Mouse (Mus musculus) ES-E14 (cell line): ENCODE measurements around the gene Ms4a4a. TPM values are rescaled to one million over a fixed set of nuclear protein-coding genes. Genes with fewer than 3 reads are reported as not detected.
A peak's percentile ranks its signal among the peaks of the same experiment; 100 is the strongest.

ENCODE experiments used
- DNase-seq: peaks from one replicate; pipeline ENCODE4 v3.0.0-alpha.2; 2013; ENCODE audit warnings: low read depth, low spot score
- H3K27ac ChIP-seq: 2 replicates; pipeline ENCODE4 v1.5.1; 2012; ENCODE audit warnings: low read depth, mild to moderate bottlenecking, low read length, moderate library complexity, mixed read lengths; ENCODE audit not compliant: poor library complexity, insufficient read depth, severe bottlenecking
- H3K36me3 ChIP-seq: 2 replicates; pipeline ENCODE4 v1.6.1; 2012; ENCODE audit warnings: mild to moderate bottlenecking, low read length, moderate library complexity, mixed read lengths; ENCODE audit not compliant: control insufficient read depth, poor library complexity, insufficient read depth, severe bottlenecking
- H3K4me1 ChIP-seq, 2 experiments: fragments of 150-350 bp in 1 of 2; sonication (generic) in 1 of 2; 2 replicates each; pipeline ENCODE4 v1.6.1; 2012; ENCODE audit warnings: low read length in 2 of 2, mild to moderate bottlenecking in 1 of 2, mixed read lengths in 1 of 2; ENCODE audit not compliant: control insufficient read depth in 2 of 2, insufficient read depth in 2 of 2, poor library complexity in 1 of 2
- H3K4me3 ChIP-seq, 2 experiments: fragments of 150-350 bp in 1 of 2; sonication (generic) in 1 of 2; 2 replicates each; pipeline ENCODE4 v1.5.1; 2012; ENCODE audit warnings: low read length in 2 of 2, low read depth in 1 of 2, mild to moderate bottlenecking in 1 of 2, mixed read lengths in 1 of 2; ENCODE audit not compliant: insufficient read depth in 1 of 2, poor library complexity in 1 of 2, severe bottlenecking in 1 of 2
- H3K9ac ChIP-seq: 2 replicates; pipeline ENCODE4 v1.6.1; 2012; ENCODE audit warnings: low read depth, mild to moderate bottlenecking, low read length, mixed read lengths; ENCODE audit not compliant: poor library complexity, insufficient read depth, severe bottlenecking
- H3K9me3 ChIP-seq: fragments of 150-350 bp; sonication (generic); 2 replicates; pipeline ENCODE4 v1.6.1; 2012; ENCODE audit warnings: low read depth, mild to moderate bottlenecking, low read length; ENCODE audit not compliant: control insufficient read depth, insufficient read depth
- CHD2 ChIP-seq: IDR thresholded peaks from 2 replicates; pipeline ENCODE4 v1.6.1; 2014; ENCODE audit warnings: mild to moderate bottlenecking, low read depth, low read length, inconsistent platforms
- HCFC1 ChIP-seq: IDR thresholded peaks from 2 replicates; pipeline ENCODE4 v1.6.1; 2012; ENCODE audit warnings: low read length, inconsistent platforms, borderline replicate concordance; ENCODE audit not compliant: insufficient read depth
- MAFK ChIP-seq: IDR thresholded peaks from 2 replicates; pipeline ENCODE4 v1.6.1; 2014; ENCODE audit warnings: mild to moderate bottlenecking, low read depth, low read length, inconsistent platforms; ENCODE audit not compliant: insufficient read depth
- ZC3H11A ChIP-seq: IDR thresholded peaks from 2 replicates; pipeline ENCODE4 v1.6.1; 2012; ENCODE audit warnings: low read depth, mild to moderate bottlenecking, inconsistent platforms, low read length, borderline replicate concordance
- ZNF384 ChIP-seq: IDR thresholded peaks from 2 replicates; pipeline ENCODE4 v1.6.1; 2012; ENCODE audit warnings: low read depth, low read length, inconsistent platforms
- in situ Hi-C, 2 experiments: fragments of 600-800 bp; cut with MboI; formaldehyde crosslinking; loops; one replicate each; pipeline ENCODE4 v1.15.1; 2025; ENCODE audit warnings: low sequenced_read_pairs in 2 of 2, inconsistent platforms in 1 of 2; ENCODE audit not compliant: unreplicated experiment in 2 of 2
- total RNA-seq: library from RNA; depleted of rRNA; stranded (reverse); fragments of 300-350 nt; gene quantifications from 2 replicates; pipeline ENCODE4 v1.2.3, GENCODE M21; 2012

Gene Ms4a4a
- total RNA-seq, 1 experiment: not detected

DNA sequence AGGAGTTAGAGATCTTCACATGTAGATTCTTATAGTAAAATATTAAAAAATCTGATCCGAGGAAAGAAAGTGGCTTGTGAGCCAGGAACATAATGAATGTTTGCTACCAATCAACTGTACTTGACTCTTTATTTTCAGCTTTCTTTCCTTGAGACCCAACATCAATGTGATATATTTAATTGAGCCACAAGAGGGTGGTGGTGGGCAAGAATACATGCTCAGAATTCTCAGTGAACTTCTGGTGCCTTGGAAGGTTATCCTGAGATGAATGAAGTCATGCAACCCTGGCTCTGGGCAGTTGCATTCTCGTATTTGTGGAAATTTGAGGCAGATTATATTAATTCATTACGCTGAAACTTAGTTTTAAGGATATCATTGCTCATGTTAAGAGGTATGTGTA is 23.4 kb upstream of the Ms4a4a start:
- no peak for DNase-seq
- in situ Hi-C loops: no loop called here
- no peaks in the 10 kb centered on the region for H3K4me1 ChIP-seq

DNA sequence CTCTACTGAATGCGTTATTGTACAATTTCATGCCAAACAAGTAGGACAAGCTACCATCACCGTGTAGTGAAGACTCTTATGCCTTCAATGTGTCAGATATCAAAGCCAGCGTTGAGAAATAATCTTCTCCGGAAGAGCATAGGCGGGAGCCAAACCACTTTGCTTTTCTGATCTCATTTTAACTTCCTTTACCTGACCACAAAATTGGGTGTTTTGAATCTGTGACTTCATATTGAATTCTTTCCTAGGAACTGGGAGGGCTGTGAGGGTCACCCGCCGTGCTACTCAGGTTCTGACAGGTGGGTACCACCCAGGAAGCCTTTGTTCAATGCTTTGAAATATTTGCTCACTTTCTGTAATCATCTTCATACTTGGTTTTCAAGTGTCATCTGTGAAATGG is 19.6 kb upstream of the Ms4a4a start:
- TF ChIP-seq MAFK (no peak), ZNF384 (no peak), HCFC1 (no peak), CHD2 (no peak), ZC3H11A (no peak)
- no peak overlapping the region for H3K27ac ChIP-seq
- no peak overlapping the region for H3K9ac ChIP-seq
- DNase-seq: no peak
- no peaks in the 10 kb centered on the region for H3K4me1 ChIP-seq
- in situ Hi-C loops: no loop called here
- H3K4me3 ChIP-seq: no peak overlapping the region
- no peaks in the 10 kb centered on the region for H3K36me3 ChIP-seq
- no peaks in the 10 kb centered on the region for H3K9me3 ChIP-seq

More for the DNA sequence above, 23.4 kb upstream of the Ms4a4a start:
- no peak overlapping the region for H3K27ac ChIP-seq
- TF ChIP-seq ZC3H11A (0 out of 2 replicates have a peak, but pooled peaks have one; percentile 12), MAFK (no peak), CHD2 (no peak), HCFC1 (no peak)
- no peaks in the 10 kb centered on the region for H3K9me3 ChIP-seq
- no peak overlapping the region for H3K9ac ChIP-seq
- H3K36me3 ChIP-seq: no peaks in the 10 kb centered on the region
- no peak overlapping the region for H3K4me3 ChIP-seq

DNA sequence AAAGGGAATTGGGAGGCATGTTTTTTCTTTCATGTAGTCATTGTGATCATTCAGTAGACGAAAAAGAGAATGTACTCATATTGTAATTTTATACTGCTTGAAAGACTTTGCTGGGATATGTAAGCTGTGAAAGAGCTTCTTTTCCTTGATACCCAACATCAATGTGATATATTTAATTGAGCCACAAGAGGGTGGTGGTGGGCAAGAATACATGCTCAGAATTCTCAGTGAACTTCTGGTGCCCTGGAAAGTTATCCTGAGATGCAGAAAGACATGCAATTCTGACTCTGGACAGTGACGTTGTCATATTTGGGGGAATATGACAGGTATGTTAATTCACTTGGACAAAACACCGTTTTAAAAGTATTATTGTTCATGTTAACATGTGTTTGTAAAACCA is 15.2 kb upstream of the Ms4a4a start:
- H3K36me3 ChIP-seq: no peaks in the 10 kb centered on the region
- TF ChIP-seq ZC3H11A: 0 out of 2 replicates have a peak, but pooled peaks have one; percentile 7
- no peak for TF ChIP-seq CHD2
- no peaks in the 10 kb centered on the region for H3K4me1 ChIP-seq
- no peaks in the 10 kb centered on the region for H3K9me3 ChIP-seq
- no peak overlapping the region for H3K4me3 ChIP-seq
- DNase-seq: no peak
- H3K27ac ChIP-seq: no peak overlapping the region
- in situ Hi-C loops: no loop called here
- no peak overlapping the region for H3K9ac ChIP-seq

DNA sequence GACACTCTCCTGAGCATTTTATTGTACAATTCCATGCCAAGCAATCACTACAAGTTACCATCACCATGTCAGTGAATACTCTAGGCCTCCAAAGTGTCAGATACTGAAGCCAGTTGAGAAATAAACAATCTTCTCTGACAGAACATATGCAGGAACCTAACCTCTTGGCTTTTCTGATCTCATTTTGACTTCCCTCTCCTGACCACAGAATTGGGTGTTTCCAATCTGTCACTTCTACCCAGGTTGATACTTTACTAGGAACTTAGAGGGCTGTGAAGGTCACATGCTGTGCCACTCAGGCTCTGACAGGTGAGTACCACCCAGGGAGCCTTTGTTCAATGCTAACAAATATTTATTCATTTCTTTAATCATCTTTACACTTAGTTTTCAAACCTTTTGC is 13.3 kb upstream of the Ms4a4a start:
- DNase-seq: no peak
- in situ Hi-C loops: no loop called here
- H3K27ac ChIP-seq: no peak overlapping the region
- no peaks in the 10 kb centered on the region for H3K4me1 ChIP-seq
- H3K4me3 ChIP-seq: no peak overlapping the region
- no peaks in the 10 kb centered on the region for H3K9me3 ChIP-seq
- no peaks in the 10 kb centered on the region for H3K36me3 ChIP-seq
- TF ChIP-seq ZC3H11A (no peak), CHD2 (no peak), MAFK (no peak), HCFC1 (no peak), ZNF384 (no peak)
- no peak overlapping the region for H3K9ac ChIP-seq

DNA sequence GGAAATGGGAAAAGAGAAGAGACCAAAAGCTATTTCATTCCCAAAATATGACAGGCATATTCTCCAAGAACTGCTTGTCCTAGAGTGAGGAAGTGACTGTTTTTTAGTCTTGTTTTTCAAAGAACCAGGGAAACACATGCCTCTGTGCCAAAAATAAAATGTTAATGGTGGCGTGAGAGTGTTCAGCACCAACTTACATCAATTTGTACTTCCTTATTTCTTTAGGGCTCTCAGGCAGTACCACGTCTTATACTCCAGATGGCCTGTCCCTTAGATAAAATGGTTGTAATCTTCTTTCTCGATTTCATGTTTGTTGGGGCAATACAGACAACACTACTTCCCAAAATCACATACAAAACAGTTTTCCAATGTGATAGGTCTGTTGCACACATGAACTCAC is 7.0 kb upstream of the Ms4a4a start:
- in situ Hi-C loops: no loop called here
- Histone ChIP-seq H3K36me3 (no peaks in the 10 kb centered on the region), H3K9ac (no peak overlapping the region), H3K27ac (no peak overlapping the region), H3K9me3 (no peaks in the 10 kb centered on the region), H3K4me1 (no peaks in the 10 kb centered on the region), H3K4me3 (no peak overlapping the region)
- DNase-seq: no peak
- TF ChIP-seq ZC3H11A: no peak
- TF ChIP-seq HCFC1: no peak
- TF ChIP-seq CHD2: no peak
- no peak for TF ChIP-seq MAFK
- no peak for TF ChIP-seq ZNF384
